Mouse (Mus musculus) E14TG2a.4 (cell line): ENCODE measurements at regions not wholly inside any gene's neighbourhood (a gene's known extent, or its start where the extent isn't known, plus 50 kb on each side); places are given as distances from the start of the nearest gene placed in this dataset.

Source experiments
- H3K27me3 ChIP-seq: 2 replicates; pipeline ENCODE4 v1.6.1; 2014; ENCODE audit warnings: low read length, control low read depth; ENCODE audit not compliant: insufficient read depth
- H3K36me3 ChIP-seq: 2 replicates; pipeline ENCODE4 v1.6.1; 2014; ENCODE audit warnings: low read length, control low read depth; ENCODE audit not compliant: insufficient read depth
- H3K4me1 ChIP-seq: replicated peaks from 2 replicates; pipeline ENCODE4 v1.6.1; 2014; ENCODE audit warnings: low read depth, low read length, control low read depth
- H3K4me3 ChIP-seq: replicated peaks from 2 replicates; pipeline ENCODE4 v1.5.1; 2014; ENCODE audit warnings: mild to moderate bottlenecking, low read length
- H3K9me3 ChIP-seq: 2 replicates; pipeline ENCODE4 v1.6.1; 2014; ENCODE audit warnings: low read length, control low read depth
- CTCF ChIP-seq: conservative IDR thresholded peaks from 2 replicates; pipeline ENCODE4 v1.5.1; 2014; ENCODE audit warnings: low read length
- NANOG ChIP-seq: IDR thresholded peaks from 2 replicates; pipeline ENCODE4 v1.6.1; 2014; ENCODE audit warnings: borderline replicate concordance, low read length, mixed read lengths
- POU5F1 ChIP-seq: IDR thresholded peaks from 2 replicates; pipeline ENCODE4 v1.6.1; 2014; ENCODE audit warnings: low read length, borderline replicate concordance

DNA sequence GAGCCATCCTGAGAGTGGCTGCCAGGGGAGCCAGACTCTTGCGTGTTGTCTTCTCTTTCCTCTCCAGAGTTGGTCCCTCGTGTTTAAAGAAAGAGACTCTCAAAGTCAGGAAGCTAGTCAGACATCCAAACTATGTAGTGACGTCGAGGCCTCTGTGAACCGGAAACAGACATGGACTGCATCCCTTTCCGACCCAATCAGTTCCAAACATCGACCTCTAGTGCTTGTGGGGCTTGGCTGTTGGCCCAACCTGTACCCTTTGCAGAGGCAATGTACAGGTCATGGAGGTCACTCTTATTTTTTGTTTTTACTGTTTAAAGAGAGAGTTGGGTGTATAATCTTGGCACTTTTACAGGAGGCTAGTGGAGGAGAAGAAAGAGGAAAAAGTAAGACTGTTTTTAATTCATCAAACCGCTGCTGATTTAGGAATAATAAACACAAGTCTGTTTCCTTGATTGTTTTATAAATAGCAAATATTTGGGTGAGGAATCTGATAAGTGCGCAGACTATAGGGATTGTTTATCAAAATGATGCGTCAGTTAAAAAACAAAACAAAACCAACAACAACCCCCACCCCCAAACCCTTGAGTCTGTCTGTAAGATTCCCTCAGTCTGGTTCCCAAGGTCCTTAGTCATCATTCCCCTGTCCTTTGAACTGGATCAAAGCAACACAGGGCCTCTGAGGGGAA, 205.2 kb upstream of the Prep start:
- TF ChIP-seq POU5F1 (no peak), NANOG (no peak), CTCF (no peak)
- H3K4me3 ChIP-seq = no peak overlapping the region
- no peaks in the 10 kb centered on the region for H3K27me3 ChIP-seq
- no peaks in the 10 kb centered on the region for H3K9me3 ChIP-seq
- H3K36me3 ChIP-seq = no peaks in the 10 kb centered on the region
- peaks cover 8% of the 10 kb centered on the region for H3K4me1 ChIP-seq

DNA sequence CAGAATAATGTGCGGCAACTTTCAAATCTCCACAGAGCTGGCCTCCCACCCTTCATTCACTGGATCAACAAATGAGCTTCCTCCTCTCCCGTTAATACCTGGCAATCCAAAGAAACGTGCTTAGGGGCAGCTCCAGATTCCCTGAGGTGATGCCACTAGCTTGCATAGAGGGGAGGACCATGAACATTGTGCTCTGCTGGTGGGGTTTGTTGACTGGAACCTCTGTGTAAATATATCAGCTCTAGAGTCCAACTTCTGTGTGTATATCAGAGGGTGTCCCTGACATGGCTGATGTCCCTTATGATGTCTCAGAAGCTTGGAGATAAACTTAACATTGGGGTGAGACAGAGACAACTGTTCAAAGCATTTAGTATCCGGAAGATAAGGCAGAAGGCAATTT, 209.6 kb upstream of the Prep start:
- H3K4me3 ChIP-seq = no peak overlapping the region
- TF ChIP-seq NANOG (no peak), POU5F1 (no peak), CTCF (no peak)
- H3K9me3 ChIP-seq = no peaks in the 10 kb centered on the region
- H3K27me3 ChIP-seq = no peaks in the 10 kb centered on the region
- no peaks in the 10 kb centered on the region for H3K36me3 ChIP-seq
- H3K4me1 ChIP-seq = peaks cover 4% of the 10 kb centered on the region

DNA sequence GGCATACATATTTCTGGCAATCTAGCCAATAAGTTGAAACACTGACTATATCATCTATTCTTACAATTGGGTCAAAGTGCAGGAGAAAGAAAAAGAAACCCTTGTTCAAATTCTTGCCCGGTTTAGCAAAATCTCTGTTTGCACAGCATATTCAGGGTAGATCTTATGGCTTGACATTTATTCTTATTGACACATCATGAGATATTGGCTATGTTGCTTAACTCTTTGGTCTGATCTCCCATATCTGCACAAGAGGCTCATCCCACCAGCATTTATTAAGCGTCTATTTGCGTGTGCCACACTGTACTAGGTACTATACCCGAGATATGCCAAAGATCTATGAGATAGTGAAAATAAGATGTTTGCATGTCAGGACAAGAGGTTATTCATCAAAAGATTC, 212.9 kb upstream of the Prep start:
- no peaks in the 10 kb centered on the region for H3K27me3 ChIP-seq
- no peaks in the 10 kb centered on the region for H3K36me3 ChIP-seq
- H3K9me3 ChIP-seq = no peaks in the 10 kb centered on the region
- TF ChIP-seq NANOG = no peak
- no peak for TF ChIP-seq CTCF
- TF ChIP-seq POU5F1 = no peak
- H3K4me3 ChIP-seq = no peak overlapping the region
- H3K4me1 ChIP-seq = no peaks in the 10 kb centered on the region

- Histone ChIP-seq H3K4me1 (no peaks in the 10 kb centered on the region), H3K36me3 (no peaks in the 10 kb centered on the region), H3K4me3 (no peak overlapping the region), H3K27me3 (no peaks in the 10 kb centered on the region), H3K9me3 (no peaks in the 10 kb centered on the region)
- TF ChIP-seq POU5F1 (no peak), NANOG (no peak), CTCF (no peak)
Measured at GRCm38 (mm10) chr10:44849016-44849415, 218.0 kb upstream of the Prep start.

- TF ChIP-seq POU5F1 = no peak
- no peak for TF ChIP-seq CTCF
- no peak for TF ChIP-seq NANOG
- no peaks in the 10 kb centered on the region for H3K4me1 ChIP-seq
- no peaks in the 10 kb centered on the region for H3K36me3 ChIP-seq
- no peaks in the 10 kb centered on the region for H3K9me3 ChIP-seq
- H3K4me3 ChIP-seq = no peak overlapping the region
- no peaks in the 10 kb centered on the region for H3K27me3 ChIP-seq
Measured at GRCm38 (mm10) chr10:44846765-44847164, 220.2 kb upstream of the Prep start.

GRCm38 (mm10) chr10:44846149-44846548, 220.9 kb upstream of the Prep start:
- TF ChIP-seq NANOG = no peak
- no peak for TF ChIP-seq CTCF
- no peaks in the 10 kb centered on the region for H3K27me3 ChIP-seq
- no peak overlapping the region for H3K4me3 ChIP-seq
- H3K36me3 ChIP-seq = no peaks in the 10 kb centered on the region
- H3K9me3 ChIP-seq = no peaks in the 10 kb centered on the region
- H3K4me1 ChIP-seq = no peaks in the 10 kb centered on the region

- no peaks in the 10 kb centered on the region for H3K4me1 ChIP-seq
- no peaks in the 10 kb centered on the region for H3K9me3 ChIP-seq
- H3K27me3 ChIP-seq = no peaks in the 10 kb centered on the region
- no peak overlapping the region for H3K4me3 ChIP-seq
- TF ChIP-seq POU5F1 = no peak
- TF ChIP-seq CTCF = no peak
- no peak for TF ChIP-seq NANOG
- no peaks in the 10 kb centered on the region for H3K36me3 ChIP-seq
Measured at GRCm38 (mm10) chr10:44840449-44840848, 226.6 kb upstream of the Prep start.

DNA sequence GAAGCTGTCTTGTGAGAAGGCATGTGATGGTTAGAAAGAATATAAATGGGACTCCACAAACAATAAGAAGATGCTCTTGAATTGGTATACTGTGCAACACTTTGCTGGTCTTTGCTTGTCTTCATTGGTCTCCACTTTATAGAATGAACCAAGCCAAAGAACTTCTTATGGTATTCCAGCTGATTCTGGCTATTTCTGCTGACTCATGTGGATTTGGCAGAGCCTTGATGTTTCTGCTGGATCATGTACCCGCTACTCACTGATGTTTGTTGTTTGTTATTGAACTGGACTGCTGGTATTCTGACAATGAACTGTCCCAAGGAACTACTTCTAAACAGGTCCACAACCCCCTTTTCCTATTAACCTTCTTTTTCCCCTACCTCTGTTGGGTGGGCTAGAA, 234.5 kb upstream of the Prep start:
- Histone ChIP-seq H3K4me3 (no peak overlapping the region), H3K4me1 (no peaks in the 10 kb centered on the region), H3K27me3 (no peaks in the 10 kb centered on the region), H3K36me3 (no peaks in the 10 kb centered on the region), H3K9me3 (no peaks in the 10 kb centered on the region)
- TF ChIP-seq POU5F1 (no peak), NANOG (no peak), CTCF (no peak)

- no peak overlapping the region for H3K4me3 ChIP-seq
- TF ChIP-seq NANOG (no peak), POU5F1 (no peak), CTCF (no peak)
- H3K36me3 ChIP-seq = no peaks in the 10 kb centered on the region
- H3K4me1 ChIP-seq = no peaks in the 10 kb centered on the region
- no peaks in the 10 kb centered on the region for H3K27me3 ChIP-seq
- H3K9me3 ChIP-seq = no peaks in the 10 kb centered on the region
Measured at GRCm38 (mm10) chr10:44826271-44826670, 240.7 kb upstream of the Prep start.
